Mouse (Mus musculus): Measurements from ENCODE around the gene Slc7a5.

DNA sequence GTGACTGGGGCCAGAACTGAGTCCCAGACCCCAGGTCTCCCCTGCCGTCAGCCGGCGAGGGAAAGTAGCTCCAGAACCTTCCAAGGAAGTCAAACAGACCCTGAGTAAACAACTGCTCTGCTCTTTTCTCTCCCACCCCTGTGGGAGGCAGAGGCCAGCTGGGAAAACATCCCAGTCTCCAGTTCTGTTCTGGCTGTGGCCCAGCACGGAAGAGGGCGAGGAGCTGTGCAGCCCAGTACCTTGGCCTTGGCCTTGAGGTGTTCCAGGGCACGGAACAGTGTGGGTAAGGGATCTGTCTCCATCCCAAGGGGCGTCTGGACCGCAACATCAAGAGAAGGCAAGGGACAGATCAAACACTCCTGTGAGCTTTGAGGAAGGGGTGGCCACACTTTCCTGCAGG lies 14.6 kb upstream of the Slc7a5 start:
- TF ChIP-seq POLR2A (IDR thresholded peaks at IDR 0.05; ENCODE audit: low read depth, low read length) (no peak), E2F4 (IDR thresholded peaks at IDR 0.05; ENCODE audit: insufficient replicate concordance, low read depth, low read length) (no peak), RAD21 (IDR thresholded peaks at IDR 0.05; ENCODE audit: low read depth, low read length) (no peak)

Measured in CH12.LX (cell line).